Mouse (Mus musculus): ENCODE measurements around the gene Smarcb1. TPM values are rescaled to one million over a fixed set of nuclear protein-coding genes. Genes with fewer than 3 reads are reported as not detected.

The Smarcb1 gene
- total RNA-seq, 1 experiment = 84.4 TPM

DNA sequence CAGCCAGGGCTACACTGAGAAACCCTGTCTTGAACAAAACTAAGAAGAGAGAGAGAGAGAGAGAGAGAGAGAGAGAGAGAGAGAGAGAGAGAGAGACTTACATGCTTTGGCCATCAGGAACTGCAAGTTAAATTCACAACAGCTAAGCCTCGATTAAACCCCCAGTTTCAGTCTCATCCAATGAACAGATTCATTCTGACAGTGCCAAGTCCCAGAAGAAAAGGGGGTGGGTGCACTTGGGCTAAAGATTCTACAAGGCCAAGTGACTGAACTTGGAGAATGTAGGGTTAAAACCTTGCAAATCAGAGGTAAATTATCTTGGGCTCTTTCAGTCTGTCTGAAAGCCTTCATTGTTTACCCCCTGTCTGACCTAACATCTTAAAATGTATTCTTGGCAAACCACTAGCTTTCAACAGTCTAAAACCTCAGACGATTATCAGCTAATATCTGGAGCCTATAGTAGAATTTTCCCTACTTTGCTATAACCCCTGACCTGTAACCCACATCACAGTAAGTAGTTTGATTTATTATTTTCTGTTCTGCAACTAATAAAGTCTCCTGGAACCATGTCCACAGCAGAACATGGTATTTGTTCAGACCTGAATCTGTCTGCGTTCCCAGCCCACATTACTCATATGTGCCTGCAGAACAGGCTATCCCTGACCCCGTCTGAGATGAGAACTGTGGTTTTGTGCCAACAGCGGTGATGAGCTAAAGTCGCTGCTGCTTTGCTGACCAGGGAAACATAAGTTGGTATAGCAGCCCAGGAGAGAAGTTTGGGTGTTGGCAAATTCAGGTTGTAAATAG lies 40.4 kb downstream of the Smarcb1 start:
- DNase-seq (ENCODE audit: low read depth, low spot score) = no peak
- TF ChIP-seq ZC3H11A (IDR thresholded peaks at IDR 0.05; ENCODE audit: borderline replicate concordance, low read depth, low read length) (no peak), CHD2 (IDR thresholded peaks at IDR 0.05; ENCODE audit: low read depth, low read length) (no peak), MAFK (IDR thresholded peaks at IDR 0.05; ENCODE audit: insufficient read depth, low read depth, low read length) (no peak), HCFC1 (IDR thresholded peaks at IDR 0.05; ENCODE audit: borderline replicate concordance, insufficient read depth, low read length) (no peak), ZNF384 (IDR thresholded peaks at IDR 0.05; ENCODE audit: low read depth, low read length) (no peak)
- no peaks in the 10 kb centered on the region for H3K9me3 ChIP-seq (ENCODE audit: control insufficient read depth, insufficient read depth, low read depth, low read length)
- H3K9ac ChIP-seq (ENCODE audit: insufficient read depth, low read depth, low read length, poor library complexity, severe bottlenecking) = no peak overlapping the region
- H3K36me3 ChIP-seq (ENCODE audit: control insufficient read depth, insufficient read depth, low read length, poor library complexity, severe bottlenecking) = no peaks in the 10 kb centered on the region
- peak overlapping the region in 1 of 2 experiments; percentile 54; a peak in 2 of 4 replicates for H3K4me3 ChIP-seq (ENCODE audit: insufficient read depth in 1 of 2, low read depth in 1 of 2, low read length in 2 of 2, poor library complexity in 1 of 2, severe bottlenecking in 1 of 2)
- peak overlapping the region; percentile 97 for H3K27ac ChIP-seq (ENCODE audit: insufficient read depth, low read depth, low read length, poor library complexity, severe bottlenecking)
- in situ Hi-C loops (cut with MboI; ENCODE audit: low sequenced_read_pairs in 2 of 2, unreplicated experiment in 2 of 2) = no loop called here
- H3K4me1 ChIP-seq (ENCODE audit: control insufficient read depth in 2 of 2, insufficient read depth in 2 of 2, low read length in 2 of 2, poor library complexity in 1 of 2) = peaks cover 9% of the 10 kb centered on the region in 2 experiments

DNA sequence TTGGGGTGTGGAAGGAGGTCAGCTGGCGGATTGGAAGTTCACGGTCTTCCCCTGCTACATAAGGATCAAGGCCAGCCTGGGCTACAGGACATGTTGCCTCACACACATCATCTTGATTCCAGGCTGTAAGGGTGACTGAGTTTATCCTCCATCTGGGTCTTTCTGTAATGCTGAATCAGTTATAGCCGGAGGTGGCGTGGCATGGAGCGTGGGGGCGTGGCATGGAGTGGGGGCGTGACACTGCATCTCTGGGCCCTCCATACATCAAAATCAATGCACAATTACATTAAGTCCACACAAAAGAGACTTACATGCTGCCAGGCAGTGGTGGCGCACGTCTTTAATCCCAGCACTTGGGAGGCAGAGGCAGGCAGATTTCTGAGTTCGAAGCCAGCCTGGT lies 41.1 kb downstream of the Smarcb1 start:
- no peak for TF ChIP-seq MAFK (IDR thresholded peaks at IDR 0.05; ENCODE audit: insufficient read depth, low read depth, low read length)
- no peak for TF ChIP-seq ZNF384 (IDR thresholded peaks at IDR 0.05; ENCODE audit: low read depth, low read length)
- no peak for TF ChIP-seq ZC3H11A (IDR thresholded peaks at IDR 0.05; ENCODE audit: borderline replicate concordance, low read depth, low read length)
- TF ChIP-seq CHD2 (IDR thresholded peaks at IDR 0.05; ENCODE audit: low read depth, low read length) = no peak
- no peak for TF ChIP-seq HCFC1 (IDR thresholded peaks at IDR 0.05; ENCODE audit: borderline replicate concordance, insufficient read depth, low read length)
- Histone ChIP-seq H3K9ac (ENCODE audit: insufficient read depth, low read depth, low read length, poor library complexity, severe bottlenecking) (0 out of 2 replicates have a peak overlapping the region, but pooled peaks have one; percentile 4), H3K4me3 (ENCODE audit: insufficient read depth in 1 of 2, low read depth in 1 of 2, low read length in 2 of 2, poor library complexity in 1 of 2, severe bottlenecking in 1 of 2) (peak overlapping the region in 1 of 2 experiments; percentile 47; a peak in 2 of 4 replicates), H3K4me1 (ENCODE audit: control insufficient read depth in 2 of 2, insufficient read depth in 2 of 2, low read length in 2 of 2, poor library complexity in 1 of 2) (peaks cover 9% of the 10 kb centered on the region in 2 experiments), H3K27ac (ENCODE audit: insufficient read depth, low read depth, low read length, poor library complexity, severe bottlenecking) (peak overlapping the region; percentile 29; the same call in 1 of the 2 replicates), H3K9me3 (ENCODE audit: control insufficient read depth, insufficient read depth, low read depth, low read length) (no peaks in the 10 kb centered on the region), H3K36me3 (ENCODE audit: control insufficient read depth, insufficient read depth, low read length, poor library complexity, severe bottlenecking) (no peaks in the 10 kb centered on the region)
- in situ Hi-C loops (cut with MboI; ENCODE audit: low sequenced_read_pairs in 2 of 2, unreplicated experiment in 2 of 2) = no loop called here
- DNase-seq (ENCODE audit: low read depth, low spot score) = no peak

DNA sequence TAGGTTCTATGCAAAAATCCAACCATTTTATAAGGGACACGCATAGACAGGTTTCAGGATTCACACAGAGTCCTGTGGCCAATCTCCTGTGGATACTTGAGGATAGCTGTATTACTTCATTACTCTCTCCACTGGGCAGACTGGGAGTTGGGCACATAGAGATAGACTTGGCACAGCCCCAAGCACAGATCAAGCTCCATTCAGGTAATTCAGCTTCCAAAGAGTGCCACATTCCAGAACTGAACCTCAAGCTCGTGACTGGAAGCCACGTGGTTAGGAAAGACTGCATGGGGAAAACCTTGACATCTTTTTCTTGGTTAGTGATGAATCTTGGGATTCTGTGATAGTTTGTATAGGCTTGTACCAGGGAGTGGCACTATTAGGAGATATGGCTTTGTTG lies 42.6 kb downstream of the Smarcb1 start:
- DNase-seq (ENCODE audit: low read depth, low spot score) = no peak
- H3K4me1 ChIP-seq (ENCODE audit: control insufficient read depth in 2 of 2, insufficient read depth in 2 of 2, low read length in 2 of 2, poor library complexity in 1 of 2) = peaks cover 11 to 14% of the 10 kb centered on the region in 2 experiments
- 0 out of 4 replicates have a peak overlapping the region, but pooled peaks of 1 of the 2 experiments have one; percentile 43 for H3K4me3 ChIP-seq (ENCODE audit: insufficient read depth in 1 of 2, low read depth in 1 of 2, low read length in 2 of 2, poor library complexity in 1 of 2, severe bottlenecking in 1 of 2)
- no peak overlapping the region for H3K9ac ChIP-seq (ENCODE audit: insufficient read depth, low read depth, low read length, poor library complexity, severe bottlenecking)
- in situ Hi-C loops (cut with MboI; ENCODE audit: low sequenced_read_pairs in 2 of 2, unreplicated experiment in 2 of 2) = no loop called here
- H3K9me3 ChIP-seq (ENCODE audit: control insufficient read depth, insufficient read depth, low read depth, low read length) = no peaks in the 10 kb centered on the region
- no peaks in the 10 kb centered on the region for H3K36me3 ChIP-seq (ENCODE audit: control insufficient read depth, insufficient read depth, low read length, poor library complexity, severe bottlenecking)
- TF ChIP-seq ZC3H11A (IDR thresholded peaks at IDR 0.05; ENCODE audit: borderline replicate concordance, low read depth, low read length) = no peak
- TF ChIP-seq ZNF384 (IDR thresholded peaks at IDR 0.05; ENCODE audit: low read depth, low read length) = no peak
- no peak for TF ChIP-seq HCFC1 (IDR thresholded peaks at IDR 0.05; ENCODE audit: borderline replicate concordance, insufficient read depth, low read length)
- H3K27ac ChIP-seq (ENCODE audit: insufficient read depth, low read depth, low read length, poor library complexity, severe bottlenecking) = no peak overlapping the region

DNA sequence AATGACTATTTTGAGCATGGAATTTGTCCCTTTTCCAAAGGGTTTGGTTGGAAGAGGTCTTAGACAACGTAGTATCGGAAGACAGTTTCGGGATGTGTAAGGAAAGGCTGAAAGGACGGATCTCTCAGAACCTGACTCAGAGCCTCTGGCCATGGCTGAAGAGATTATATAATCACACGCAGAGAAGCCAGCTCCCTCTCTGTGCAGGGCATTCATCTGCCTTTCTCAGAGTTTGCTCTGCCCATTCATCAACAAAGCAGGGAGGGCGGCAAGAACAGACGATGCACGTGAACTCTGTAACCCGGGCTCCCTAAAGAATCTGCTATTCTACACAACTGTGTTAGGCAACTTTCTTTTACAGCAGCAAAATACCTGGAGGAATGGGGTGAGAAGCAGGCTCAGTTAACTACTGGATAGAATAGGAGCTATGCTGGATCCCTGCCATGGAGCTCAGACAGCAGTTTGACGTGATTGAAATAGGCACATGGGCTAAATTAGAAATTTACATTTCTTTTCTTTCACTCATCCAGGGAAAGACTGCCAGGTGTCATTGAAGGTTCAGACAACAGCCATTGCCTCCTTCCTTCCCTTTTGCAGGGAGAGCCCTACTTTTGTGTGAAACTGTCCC lies 47.8 kb downstream of the Smarcb1 start:
- Histone ChIP-seq H3K27ac (ENCODE audit: insufficient read depth, low read depth, low read length, poor library complexity, severe bottlenecking) (peak overlapping the region; percentile 81), H3K9me3 (ENCODE audit: control insufficient read depth, insufficient read depth, low read depth, low read length) (no peaks in the 10 kb centered on the region), H3K36me3 (ENCODE audit: control insufficient read depth, insufficient read depth, low read length, poor library complexity, severe bottlenecking) (no peaks in the 10 kb centered on the region), H3K9ac (ENCODE audit: insufficient read depth, low read depth, low read length, poor library complexity, severe bottlenecking) (peak overlapping the region; percentile 35; the same call in 1 of the 2 replicates), H3K4me3 (ENCODE audit: insufficient read depth in 1 of 2, low read depth in 1 of 2, low read length in 2 of 2, poor library complexity in 1 of 2, severe bottlenecking in 1 of 2) (peak overlapping the region; percentile 4 to 51; a peak in 3 of 4 replicates), H3K4me1 (ENCODE audit: control insufficient read depth in 2 of 2, insufficient read depth in 2 of 2, low read length in 2 of 2, poor library complexity in 1 of 2) (peaks cover 4 to 17% of the 10 kb centered on the region in 2 experiments; a peak in 3 of 4 replicates)
- no peak for DNase-seq (ENCODE audit: low read depth, low spot score)
- in situ Hi-C loops (cut with MboI; ENCODE audit: low sequenced_read_pairs in 2 of 2, unreplicated experiment in 2 of 2) = no loop called here
- TF ChIP-seq HCFC1 (IDR thresholded peaks at IDR 0.05; ENCODE audit: borderline replicate concordance, insufficient read depth, low read length) = no peak
- TF ChIP-seq CHD2 (IDR thresholded peaks at IDR 0.05; ENCODE audit: low read depth, low read length) = no peak
- no peak for TF ChIP-seq MAFK (IDR thresholded peaks at IDR 0.05; ENCODE audit: insufficient read depth, low read depth, low read length)
- TF ChIP-seq ZC3H11A (IDR thresholded peaks at IDR 0.05; ENCODE audit: borderline replicate concordance, low read depth, low read length) = no peak
- TF ChIP-seq ZNF384 (IDR thresholded peaks at IDR 0.05; ENCODE audit: low read depth, low read length) = no peak

All from ES-E14 (cell line).